Mouse (Mus musculus) olfactory bulb, adult 2 months (tissue): ENCODE data around the gene Tox2.

Experiments
- CTCF ChIP-seq: fragments of 200-500 bp; IDR thresholded peaks from 2 replicates; pipeline ENCODE4 v1.5.1; 2012; ENCODE audit warnings: low read depth, mild to moderate bottlenecking, low read length, moderate library complexity; ENCODE audit not compliant: insufficient read depth
- POLR2A ChIP-seq: fragments of 200-500 bp; IDR thresholded peaks from 2 replicates; pipeline ENCODE4 v1.6.1; 2012; ENCODE audit warnings: mild to moderate bottlenecking, low read depth, low read length, moderate library complexity; ENCODE audit not compliant: insufficient read depth

DNA sequence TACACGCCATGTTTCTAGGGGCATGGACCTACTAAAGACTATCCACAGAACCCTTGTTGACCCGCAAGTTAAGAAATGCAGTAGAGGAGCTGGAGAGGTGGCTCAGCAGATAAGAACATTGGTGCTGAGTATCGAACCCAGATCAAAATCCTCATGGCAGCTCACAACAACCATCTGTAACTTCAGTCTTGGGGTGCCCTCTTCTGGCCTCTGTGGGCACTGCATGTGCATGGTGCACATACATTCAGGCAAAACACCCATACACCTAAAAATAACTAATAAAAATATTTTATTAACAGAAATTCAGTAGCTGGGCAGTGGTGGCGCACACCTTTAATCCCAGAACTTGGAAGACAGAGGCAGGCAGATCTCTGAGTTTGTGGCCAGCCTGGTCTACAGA lies 140.7 kb downstream of the Tox2 start:
- TF ChIP-seq CTCF (no peak), POLR2A (no peak)
